9 mouse cellular contexts compared by ENCODE assay signal in genomic region chr14:8300281-8300680, GRCm38 (mm10). TPM values are rescaled to one million over a fixed set of nuclear protein-coding genes. Genes with fewer than 3 reads are reported as not detected.
A peak's percentile ranks its signal among the peaks of the same experiment; 100 is the strongest.
DNase-seq lines count a peak whose midpoint lies in the region; ATAC-seq and TF ChIP-seq lines count a peak whose summit lies in the region.
"Had no signal": no experiment of that assay in that cellular context is flagged by ENCODE, and none has a peak within 500 bp of the region (broad histone marks: within the 10 kb centered on the region; RNA-seq: fewer than 3 reads in every experiment).

No protein-coding gene starts in this region.

- H3K27ac ChIP-seq in forebrain, embryonic 10.5 days, result no peak overlapping the region
- H3K27ac ChIP-seq in forebrain, embryonic 16.5 days (ENCODE audit: low read length), result no peak overlapping the region
- H3K27ac ChIP-seq in testis, adult 2 months (ENCODE audit: control insufficient read depth, insufficient read depth, low read depth, low read length), result no peak overlapping the region
- H3K27ac ChIP-seq in stomach, postnatal 0 days (replicated peaks), result no peak overlapping the region

- no peak for TF ChIP-seq EP300 in stomach, postnatal 0 days (optimal IDR thresholded peaks at IDR 0.05)

- no peaks in the 10 kb centered on the region for H3K36me3 ChIP-seq in forebrain, embryonic 10.5 days (replicated peaks)
- H3K36me3 ChIP-seq in forebrain, embryonic 16.5 days (ENCODE audit: control insufficient read depth, insufficient read depth), result no peaks in the 10 kb centered on the region
- H3K36me3 ChIP-seq in testis, adult 2 months (ENCODE audit: control insufficient read depth, insufficient read depth, low read length), result no peaks in the 10 kb centered on the region
- H3K36me3 ChIP-seq in stomach, postnatal 0 days (ENCODE audit: control insufficient read depth, insufficient read depth, low read length), result no peaks in the 10 kb centered on the region

- peaks cover 12% of the 10 kb centered on the region for H3K4me1 ChIP-seq in forebrain, embryonic 10.5 days
- H3K4me1 ChIP-seq in forebrain, embryonic 16.5 days (replicated peaks; ENCODE audit: control insufficient read depth, insufficient read depth, low read length), result 0 out of 2 replicates have a peak, but pooled peaks cover 4% of the 10 kb centered on the region
- H3K4me1 ChIP-seq in testis, adult 2 months (ENCODE audit: control insufficient read depth, insufficient read depth, low read length), result no peaks in the 10 kb centered on the region
- H3K4me1 ChIP-seq in stomach, postnatal 0 days (replicated peaks; ENCODE audit: control insufficient read depth, insufficient read depth), result no peaks in the 10 kb centered on the region

- H3K27me3 ChIP-seq in forebrain, embryonic 10.5 days (ENCODE audit: poor library complexity, severe bottlenecking), result peaks cover 6% of the 10 kb centered on the region; the same call in 1 of the 2 replicates
- H3K27me3 ChIP-seq in forebrain, embryonic 16.5 days (replicated peaks; ENCODE audit: control insufficient read depth, insufficient read depth, low read length), result no peaks in the 10 kb centered on the region
- no peaks in the 10 kb centered on the region for H3K27me3 ChIP-seq in testis, adult 2 months (ENCODE audit: control insufficient read depth, insufficient read depth, low read length)
- no peaks in the 10 kb centered on the region for H3K27me3 ChIP-seq in stomach, postnatal 0 days (ENCODE audit: control insufficient read depth, insufficient read depth, low read length)

- 26% methylated on average over 8 of the region's 8 CpGs for WGBS in forebrain, embryonic 10.5 days
- WGBS in forebrain, embryonic 16.5 days, result 29% methylated on average over 8 of the region's 8 CpGs
- WGBS in stomach, postnatal 0 days, result 33% methylated on average over 8 of the region's 8 CpGs

- ATAC-seq in forebrain, embryonic 16.5 days, result no peak
- ATAC-seq in stomach, postnatal 0 days (ENCODE audit: low FRiP score, low TSS enrichment), result no peak

- peak; percentile 72 for DNase-seq in forebrain, embryonic 10.5 days (ENCODE audit: extremely low spot score, low spot score)
- no peak for DNase-seq in testis, postnatal 14 days (ENCODE audit: low spot score)
- peak; percentile 71 to 73 for DNase-seq in cerebellum, postnatal 36 days
- DNase-seq in gastrocnemius, postnatal 36 days, result peak; percentile 44 to 47
- DNase-seq in lung, adult 18-20 months, result peak; percentile 50 to 62
- DNase-seq in stomach, postnatal 0 days (ENCODE audit: low spot score), result peak; percentile 57

- H3K4me3 ChIP-seq in forebrain, embryonic 10.5 days, result no peak overlapping the region
- no peak overlapping the region for H3K4me3 ChIP-seq in forebrain, embryonic 16.5 days (replicated peaks; ENCODE audit: low read length)
- no peak overlapping the region for H3K4me3 ChIP-seq in testis, adult 2 months (ENCODE audit: control insufficient read depth, low read depth, low read length)
- no peak overlapping the region for H3K4me3 ChIP-seq in stomach, postnatal 0 days (ENCODE audit: low read depth, low read length)

- no peak overlapping the region for H3K4me2 ChIP-seq in forebrain, embryonic 16.5 days (ENCODE audit: low read length)
- H3K4me2 ChIP-seq in stomach, postnatal 0 days (replicated peaks; ENCODE audit: low read depth), result no peak overlapping the region

- H3K9me3 ChIP-seq in forebrain, embryonic 10.5 days, result no peaks in the 10 kb centered on the region
- no peaks in the 10 kb centered on the region for H3K9me3 ChIP-seq in forebrain, embryonic 16.5 days (ENCODE audit: control insufficient read depth, low read length)
- no peaks in the 10 kb centered on the region for H3K9me3 ChIP-seq in stomach, postnatal 0 days (ENCODE audit: control insufficient read depth, low read length)

- intact Hi-C loops in gastrocnemius, postnatal 36 days (cut with DNase I), result loop anchor here (2.0 kb wide), 1 partner anchor 45 kb away; no protein-coding TSS in a partner anchor

- peak; percentile 74; the same call in 1 of the 2 replicates for TF ChIP-seq CTCF in testis, adult 2 months (IDR thresholded peaks at IDR 0.05; ENCODE audit: control insufficient read depth, insufficient read depth, insufficient replicate concordance, low read depth, low read length)
- TF ChIP-seq CTCF in stomach, postnatal 0 days (IDR thresholded peaks at IDR 0.05; ENCODE audit: low read depth), result peak; percentile 74

- no peak for TF ChIP-seq POLR2A in testis, adult 2 months (IDR thresholded peaks at IDR 0.05; ENCODE audit: control insufficient read depth, low read depth, low read length)

- no peak overlapping the region for H3K9ac ChIP-seq in forebrain, embryonic 16.5 days (replicated peaks; ENCODE audit: low read depth, low read length)
- H3K9ac ChIP-seq in stomach, postnatal 0 days (ENCODE audit: low read length), result no peak overlapping the region

RNA-seq across cellular contexts. Expression of gene Fam107a, which starts 17.5 kb away (rescaled TPM):
- 0.61 and 0.66 TPM in 2 replicates for polyA plus RNA-seq in forebrain, embryonic 10.5 days (2016; fragmentation: Nextera tagmentation; extraction: Ambion mirVana)
- polyA plus RNA-seq in forebrain, embryonic 16.5 days (2015; fragmentation: Nextera tagmentation; extraction: Ambion mirVana), result 0.54 and 0.73 TPM in 2 replicates
- polyA plus RNA-seq in testis, adult 2 months (2012; rRNA removed), result 1.3 and 2.4 TPM in 2 replicates
- 1 to 10 TPM; 2.7 to 6.1 TPM for total RNA-seq in gastrocnemius, postnatal 36 days (2021)
- 0.31 and 0.36 TPM in 2 replicates for polyA plus RNA-seq in stomach, postnatal 0 days (2015; fragmentation: Nextera tagmentation; extraction: Ambion mirVana)

RNA-seq across cellular contexts. Expression of gene Acox2, which starts 41.1 kb away (rescaled TPM):
- polyA plus RNA-seq in forebrain, embryonic 10.5 days (2016; fragmentation: Nextera tagmentation; extraction: Ambion mirVana), result not detected in 2 replicates
- 0.44 TPM in 1 of 2 replicates, not detected in the other for polyA plus RNA-seq in forebrain, embryonic 16.5 days (2015; fragmentation: Nextera tagmentation; extraction: Ambion mirVana)
- polyA plus RNA-seq in testis, adult 2 months (2012; rRNA removed), result 0.35 and 0.48 TPM in 2 replicates
- under 1 TPM in 1 of 2 experiments, not detected in 1; 0.37 TPM for total RNA-seq in gastrocnemius, postnatal 36 days (2021)
- polyA plus RNA-seq in stomach, postnatal 0 days (2015; fragmentation: Nextera tagmentation; extraction: Ambion mirVana), result 6.0 and 7.2 TPM in 2 replicates
- total RNA-seq: layer of hippocampus, adult 8-10 months had no signal
